Mouse (Mus musculus) lung, adult 2 months (tissue): ENCODE results near the gene 4931428L18Rik.

ENCODE experiments used
- CTCF ChIP-seq: fragments of 200-500 bp; IDR thresholded peaks from 2 replicates; pipeline ENCODE4 v1.5.1; 2011; ENCODE audit warnings: mild to moderate bottlenecking, low read length, control low read depth; ENCODE audit not compliant: insufficient read depth
- POLR2A ChIP-seq: fragments of 200-500 bp; IDR thresholded peaks from 2 replicates; pipeline ENCODE4 v1.6.1; 2011; ENCODE audit warnings: low read depth, mild to moderate bottlenecking, control low read depth, low read length, borderline replicate concordance; ENCODE audit errors: extremely low read depth

- no peak for TF ChIP-seq CTCF
- no peak for TF ChIP-seq POLR2A
Measured at GRCm38 (mm10) chr1:31214831-31215230, 7.7 kb downstream of the 4931428L18Rik start.
